Mouse (Mus musculus) gastrocnemius, adult 2 months (tissue): Measurements from ENCODE around the gene Inpp4b. TPM values are rescaled to one million over a fixed set of nuclear protein-coding genes. Genes with fewer than 3 reads are reported as not detected.

Source experiments
- DNase-seq: peaks from one replicate; pipeline ENCODE4 v3.0.0; 2022
- H3K27ac ChIP-seq: fragments of 200-600 bp; 2 replicates; pipeline ENCODE4 v1.8.1; 2022; ENCODE audit warnings: mild to moderate bottlenecking
- H3K4me3 ChIP-seq: fragments of 200-600 bp; 2 replicates; pipeline ENCODE4 v1.8.1; 2022; ENCODE audit warnings: mild to moderate bottlenecking, moderate library complexity
- CTCF ChIP-seq: fragments of 200-600 bp; IDR thresholded peaks from 2 replicates; pipeline ENCODE4 v1.8.1; 2022; ENCODE audit warnings: antibody characterized with exemption, mild to moderate bottlenecking, moderate library complexity
- intact Hi-C: fragments of 180-260 bp; cut with DNase I; formaldehyde crosslinking; loops from one replicate; pipeline ENCODE4 v1.15.1; 2025
- total RNA-seq, 2 experiments: library from RNA; stranded (reverse); gene quantifications; 2 replicates each; pipeline ENCODE4 v1.2.3; 2021

Gene Inpp4b
- total RNA-seq, 2 experiments from 2014 or later = 14.6 to 36.1 TPM

DNA sequence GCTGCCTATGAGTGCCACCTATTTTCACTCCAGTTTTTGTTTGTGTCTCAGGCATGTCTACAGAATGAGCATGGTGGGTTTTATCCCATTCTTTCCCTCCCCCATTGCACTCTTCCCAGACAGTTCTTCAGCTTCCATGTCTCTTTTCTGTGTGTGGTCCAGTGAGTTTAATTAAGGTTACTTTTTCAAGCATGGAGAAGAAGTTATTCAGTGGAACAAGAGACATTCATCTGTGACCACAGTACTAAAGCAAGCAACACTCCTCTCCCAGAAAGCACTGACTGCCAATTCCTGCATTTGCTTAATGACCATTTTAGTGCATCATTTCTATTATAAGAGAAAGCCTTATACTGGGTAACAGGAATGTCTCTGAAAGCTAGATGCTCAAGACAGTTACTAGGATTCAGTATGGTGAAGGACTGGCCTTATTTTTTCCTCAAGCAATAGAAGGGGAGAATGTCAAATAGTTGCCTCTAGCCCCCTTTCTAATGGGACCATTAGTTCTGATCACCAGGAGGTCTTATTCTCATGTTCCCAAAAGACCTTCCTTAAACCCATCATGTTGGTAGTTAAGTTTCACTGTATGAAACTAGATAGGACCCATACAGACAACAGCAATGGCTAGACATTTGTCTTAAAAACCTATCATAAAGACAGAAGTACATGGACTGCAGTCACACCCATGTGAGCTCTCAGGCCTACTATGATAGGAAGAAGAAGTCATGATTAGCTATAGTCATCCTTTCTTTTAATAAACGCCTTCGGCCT is 147.7 kb downstream of the Inpp4b start:
- Histone ChIP-seq H3K4me3 (no peak overlapping the region), H3K27ac (no peak overlapping the region)
- TF ChIP-seq CTCF = no peak
- DNase-seq = no peak
- intact Hi-C loops = no loop called here

DNA sequence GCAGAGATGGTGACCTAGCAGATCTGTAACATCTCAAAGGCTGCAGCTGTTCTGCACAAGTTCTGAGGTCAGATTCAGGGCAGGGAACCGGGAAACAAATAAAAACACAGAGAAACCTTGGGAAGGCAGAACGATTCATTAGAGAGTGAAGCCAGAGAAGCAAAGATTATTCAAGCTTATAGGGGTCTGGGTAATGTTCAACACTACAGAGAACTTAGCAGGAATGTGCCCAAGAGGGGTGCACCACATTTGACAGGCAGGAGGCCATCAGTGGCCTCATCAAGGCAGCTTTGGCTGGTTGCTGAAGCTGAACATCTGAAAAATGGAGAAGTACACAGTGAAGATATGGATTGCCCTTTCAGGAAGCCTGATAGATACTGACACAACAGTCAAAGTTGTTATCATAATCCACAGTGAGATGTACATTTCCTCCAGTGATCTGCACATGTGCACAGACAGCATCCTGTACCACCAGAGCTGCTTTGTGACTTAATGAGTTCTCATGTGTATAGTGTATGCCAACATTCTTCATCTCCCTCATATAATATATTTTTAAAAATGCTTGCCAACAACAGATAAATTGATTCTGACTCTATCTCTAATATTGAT is 148.8 kb downstream of the Inpp4b start:
- Histone ChIP-seq H3K27ac (no peak overlapping the region), H3K4me3 (no peak overlapping the region)
- TF ChIP-seq CTCF = no peak
- no peak for DNase-seq
- intact Hi-C loops = no loop called here

DNA sequence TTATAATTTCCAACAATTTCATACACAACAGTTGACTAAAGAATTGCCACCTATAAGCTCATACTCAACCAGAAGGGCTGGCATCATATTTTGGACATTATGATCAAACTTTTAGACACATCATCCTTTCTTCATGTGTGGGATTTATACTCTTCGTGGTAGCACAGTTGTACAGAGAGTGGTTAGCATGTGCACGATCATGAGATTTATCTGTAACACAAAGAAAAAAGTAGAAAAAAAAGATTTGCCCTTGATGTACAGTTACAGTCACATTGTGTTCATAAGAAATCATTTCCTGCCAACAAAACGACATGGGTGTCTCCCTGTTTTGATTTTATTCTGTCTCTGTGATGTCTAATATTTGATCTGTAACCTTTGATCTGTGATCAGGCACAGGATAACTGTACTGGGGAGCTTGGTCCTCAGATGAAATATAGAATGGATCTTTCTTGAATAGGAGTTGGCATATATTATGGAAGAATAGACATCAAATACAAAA is 149.4 kb downstream of the Inpp4b start:
- no peak for DNase-seq
- TF ChIP-seq CTCF = no peak
- Histone ChIP-seq H3K4me3 (no peak overlapping the region), H3K27ac (no peak overlapping the region)
- intact Hi-C loops = no loop called here

DNA sequence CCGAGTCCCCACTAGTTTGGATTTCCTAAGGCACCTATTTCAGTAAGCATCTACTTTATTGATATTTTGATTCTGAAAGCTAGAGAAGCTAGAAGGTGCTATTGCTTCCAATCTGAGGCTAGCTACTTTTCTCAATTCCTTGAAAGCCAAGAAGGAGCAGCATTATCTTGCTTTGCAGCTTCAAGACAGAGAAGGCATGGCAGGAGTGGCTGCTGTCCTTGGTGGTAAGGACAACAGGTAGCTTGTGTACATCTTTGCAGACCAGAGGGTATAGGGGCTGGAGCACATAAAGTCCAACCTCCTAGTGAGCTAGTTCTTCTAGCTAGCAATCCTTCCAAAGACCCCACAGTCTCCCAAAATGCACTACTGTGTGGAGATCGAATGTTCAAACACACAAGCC is 152.5 kb downstream of the Inpp4b start:
- no peak for TF ChIP-seq CTCF
- no peak for DNase-seq
- Histone ChIP-seq H3K4me3 (no peak overlapping the region), H3K27ac (no peak overlapping the region)
- intact Hi-C loops = no loop called here

DNA sequence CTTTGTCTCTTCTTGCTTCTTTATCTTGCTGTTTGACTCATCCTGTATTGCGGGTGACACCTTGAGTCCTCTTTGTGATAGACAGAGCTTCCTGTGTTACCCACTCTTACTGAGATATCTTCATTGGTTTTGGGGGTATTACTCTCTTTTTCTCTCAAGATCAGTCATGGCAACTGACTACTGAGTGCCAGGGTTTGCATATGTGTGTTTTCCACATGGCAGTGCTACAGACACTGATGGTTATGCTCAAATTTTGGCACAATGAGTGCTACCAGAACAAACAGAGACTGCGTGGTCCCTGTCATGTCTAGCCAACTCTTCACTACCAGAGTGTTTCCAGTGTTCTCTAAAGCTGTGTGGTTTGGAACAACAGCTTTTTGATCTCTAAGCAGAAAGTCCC is 155.3 kb downstream of the Inpp4b start:
- no peak for TF ChIP-seq CTCF
- intact Hi-C loops = no loop called here
- no peak for DNase-seq

DNA sequence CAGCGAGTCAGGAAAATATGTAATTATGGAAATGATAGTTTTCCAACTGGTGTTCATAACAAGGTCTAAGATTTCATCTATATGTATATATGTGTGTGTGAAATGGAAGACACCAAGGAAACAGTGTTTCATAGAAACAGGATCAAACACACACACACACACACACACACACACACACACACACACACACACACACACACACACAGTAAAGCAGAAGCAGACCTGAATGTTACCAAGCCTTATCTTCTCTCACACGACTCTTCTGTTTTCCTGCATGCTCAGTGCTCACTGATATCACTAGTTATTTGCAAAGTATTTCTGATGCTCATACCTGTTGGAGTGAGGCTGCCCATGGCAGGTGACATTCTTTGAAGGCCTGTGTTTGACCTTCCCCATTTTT is 159.9 kb downstream of the Inpp4b start:
- DNase-seq = no peak
- H3K27ac ChIP-seq = no peak overlapping the region
- intact Hi-C loops = no loop called here
- no peak overlapping the region for H3K4me3 ChIP-seq
- no peak for TF ChIP-seq CTCF

More for the DNA sequence above, 155.3 kb downstream of the Inpp4b start:
- H3K27ac ChIP-seq = no peak overlapping the region
- H3K4me3 ChIP-seq = no peak overlapping the region

DNA sequence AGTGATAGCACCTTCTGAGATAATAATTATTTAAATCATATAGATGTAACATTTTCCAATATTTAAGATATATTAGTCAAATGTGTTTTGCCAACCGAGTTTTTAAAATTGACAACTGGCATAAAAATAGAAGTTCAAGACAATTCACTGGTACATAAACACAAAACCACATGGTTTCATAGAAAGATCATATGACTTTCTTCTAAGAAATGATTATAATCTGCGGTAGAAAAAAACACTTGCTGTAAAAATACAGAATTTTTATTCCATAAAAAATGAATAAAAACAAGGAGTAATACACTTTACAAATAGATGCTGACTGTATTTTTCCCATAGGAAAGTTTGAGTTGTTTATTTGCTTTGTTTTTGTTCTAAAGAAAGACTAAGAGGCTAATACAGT is 160.6 kb downstream of the Inpp4b start:
- intact Hi-C loops = no loop called here
- H3K4me3 ChIP-seq = no peak overlapping the region
- no peak overlapping the region for H3K27ac ChIP-seq
- no peak for DNase-seq
- TF ChIP-seq CTCF = no peak

DNA sequence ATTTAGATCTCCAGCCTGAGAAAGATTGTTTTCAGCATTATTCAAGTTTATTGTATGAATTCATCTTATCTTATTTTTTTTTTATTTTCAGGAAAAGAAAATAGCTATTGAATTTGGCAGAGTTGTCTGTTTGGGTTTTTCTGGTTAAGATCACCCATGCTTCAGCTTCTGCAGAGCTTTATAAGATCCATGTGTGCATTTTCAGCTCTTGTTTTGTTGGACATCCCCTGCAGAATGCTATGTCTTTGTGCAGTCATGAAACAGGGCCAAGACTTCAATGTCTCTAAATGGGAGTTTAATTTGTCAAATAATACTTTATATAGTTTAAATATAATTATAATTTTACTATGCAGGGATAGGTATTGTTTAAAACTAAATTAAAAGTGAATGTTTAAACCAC is 170.5 kb downstream of the Inpp4b start:
- no peak for TF ChIP-seq CTCF
- Histone ChIP-seq H3K27ac (no peak overlapping the region), H3K4me3 (no peak overlapping the region)
- intact Hi-C loops = no loop called here
- no peak for DNase-seq

DNA sequence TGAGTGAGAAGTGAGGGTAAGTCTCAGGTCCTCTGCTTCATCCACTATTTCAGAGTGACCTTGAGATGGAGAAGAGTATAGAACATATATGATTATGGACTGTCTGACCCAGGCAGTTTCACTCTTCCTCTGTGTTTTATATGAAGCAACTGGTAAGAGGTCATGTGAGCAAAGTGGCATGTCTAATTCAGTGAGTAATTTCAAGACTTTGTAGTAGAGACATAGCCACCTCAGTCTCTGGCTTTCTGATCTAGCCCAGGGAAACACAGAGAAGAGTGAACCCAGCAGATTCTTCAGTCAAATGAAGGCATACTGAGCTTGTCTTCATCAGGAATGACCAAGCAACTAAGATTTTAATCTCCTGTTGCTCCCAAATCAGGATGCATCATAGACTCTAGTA is 172.1 kb downstream of the Inpp4b start:
- no peak overlapping the region for H3K4me3 ChIP-seq
- no peak overlapping the region for H3K27ac ChIP-seq
- DNase-seq = no peak
- intact Hi-C loops = no loop called here
- TF ChIP-seq CTCF = no peak

DNA sequence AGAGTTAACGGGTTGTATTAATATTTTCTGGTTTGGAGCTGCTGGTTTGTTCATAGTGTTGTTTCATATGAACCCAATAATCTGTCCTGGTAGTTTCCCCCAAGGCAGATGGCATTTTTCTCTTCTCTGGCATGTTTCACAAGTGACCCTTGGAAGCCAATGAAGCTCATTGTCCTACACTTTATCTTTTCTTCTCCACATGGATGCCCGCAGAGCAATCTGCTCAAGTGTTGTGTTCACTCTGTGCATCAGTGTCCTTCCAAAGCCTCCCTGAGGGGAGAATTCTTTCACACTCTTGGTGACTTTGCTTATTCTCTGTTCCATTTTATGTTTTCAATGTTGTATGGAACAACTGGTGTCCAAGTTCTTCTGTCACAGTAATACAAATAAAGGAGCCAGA is 179.7 kb downstream of the Inpp4b start:
- intact Hi-C loops = no loop called here
- no peak for DNase-seq
- Histone ChIP-seq H3K4me3 (no peak overlapping the region), H3K27ac (no peak overlapping the region)
- TF ChIP-seq CTCF = no peak

DNA sequence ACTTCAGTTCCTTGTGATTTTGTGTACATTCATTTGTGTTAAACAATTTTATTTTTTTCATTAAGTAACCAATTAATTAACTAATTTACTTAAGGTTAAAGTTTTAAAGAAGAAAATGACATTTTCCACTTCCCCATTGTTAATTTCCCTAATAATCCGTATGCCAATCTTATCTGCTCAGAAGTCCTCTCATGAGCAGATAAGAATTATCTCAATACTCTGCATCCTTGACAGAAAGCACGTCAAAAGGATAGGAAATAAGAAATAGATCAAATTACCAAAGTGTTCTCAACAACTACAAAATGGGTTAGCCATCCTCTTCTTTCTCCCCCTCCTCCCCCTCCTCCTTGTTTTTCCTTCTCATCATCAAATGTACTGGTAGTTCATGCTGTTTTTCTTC is 182.2 kb downstream of the Inpp4b start:
- no peak overlapping the region for H3K4me3 ChIP-seq
- intact Hi-C loops = no loop called here
- TF ChIP-seq CTCF = no peak
- H3K27ac ChIP-seq = no peak overlapping the region
- DNase-seq = no peak

DNA sequence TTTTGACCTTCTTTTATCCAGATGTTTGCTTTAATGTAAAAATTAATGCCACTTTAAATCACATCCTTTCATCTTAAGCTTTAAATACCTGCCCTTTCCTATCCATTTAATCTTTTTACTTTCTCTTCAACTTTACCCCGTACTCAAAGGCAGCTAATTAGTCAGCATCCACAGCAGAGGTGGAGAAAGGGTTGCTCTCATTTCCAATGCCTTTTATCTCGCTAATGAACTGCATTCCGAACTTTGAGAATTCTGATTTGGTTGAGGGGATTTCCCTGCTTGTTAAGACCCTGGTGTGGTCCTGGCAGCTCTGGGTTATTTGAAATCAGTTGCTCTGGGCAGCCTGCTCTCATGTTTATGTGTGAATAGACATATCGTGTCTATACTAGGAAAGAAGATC is 185.3 kb downstream of the Inpp4b start:
- no peak for TF ChIP-seq CTCF
- intact Hi-C loops = no loop called here
- DNase-seq = no peak
- Histone ChIP-seq H3K4me3 (no peak overlapping the region), H3K27ac (no peak overlapping the region)

DNA sequence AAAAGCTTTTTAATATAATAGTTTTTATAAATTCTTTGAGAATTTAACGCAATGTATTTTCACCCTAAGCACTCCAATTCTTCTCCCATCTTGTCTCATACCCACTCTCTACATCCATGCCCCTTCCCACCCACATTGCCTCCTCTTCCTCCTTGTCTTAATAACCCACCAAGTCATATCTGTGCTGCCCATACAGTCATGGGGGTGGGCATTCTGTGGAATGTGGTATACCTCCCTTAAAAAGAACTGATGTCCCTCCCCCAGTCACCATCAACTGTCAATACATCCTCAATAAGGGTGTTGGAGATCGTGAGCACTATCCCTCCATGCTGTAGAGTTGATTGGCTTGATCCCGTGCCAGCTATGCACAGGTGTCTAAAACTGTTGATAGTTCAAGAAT is 196.0 kb downstream of the Inpp4b start:
- DNase-seq = no peak
- intact Hi-C loops = no loop called here
- Histone ChIP-seq H3K4me3 (no peak overlapping the region), H3K27ac (no peak overlapping the region)
- no peak for TF ChIP-seq CTCF

DNA sequence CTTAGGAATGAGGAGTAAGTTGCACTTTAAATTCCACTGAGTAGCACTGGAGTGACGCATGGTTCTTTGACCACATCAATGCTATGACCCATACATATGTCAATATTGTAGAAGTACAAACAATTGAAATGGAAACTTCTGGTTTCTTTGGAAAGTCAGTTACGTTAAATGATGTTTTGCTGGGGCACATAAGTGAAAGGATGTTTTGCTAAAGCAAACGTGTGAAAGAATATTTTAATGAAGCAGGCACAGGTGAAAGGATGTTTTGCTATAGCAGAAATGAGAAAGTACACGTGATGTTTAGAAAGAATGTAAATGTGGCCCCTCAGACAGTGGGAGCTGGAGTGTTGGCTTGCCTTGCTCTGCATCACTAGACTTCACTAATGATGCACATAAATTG is 216.2 kb downstream of the Inpp4b start:
- Histone ChIP-seq H3K27ac (no peak overlapping the region), H3K4me3 (no peak overlapping the region)
- DNase-seq = no peak
- no peak for TF ChIP-seq CTCF
- intact Hi-C loops = no loop called here
